Mouse (Mus musculus): Measurements from ENCODE around the gene Qdpr. TPM values are rescaled to one million over a fixed set of nuclear protein-coding genes. Genes with fewer than 3 reads are reported as not detected.

Gene Qdpr
- polyA plus RNA-seq, 1 experiment = 33.0 TPM

GRCm38 (mm10) chr5:45472880-45473450 lies 22.9 kb upstream of the Qdpr start:
- TF ChIP-seq POLR2A (IDR thresholded peaks at IDR 0.05; ENCODE audit: low read depth, low read length) = no peak
- TF ChIP-seq CTCF (IDR thresholded peaks at IDR 0.05; ENCODE audit: extremely low read depth, insufficient read depth, insufficient read length, insufficient replicate concordance) = no peak
- no peak overlapping the region for H3K27ac ChIP-seq (ENCODE audit: insufficient read depth, low read length)
- H3K27me3 ChIP-seq (ENCODE audit: control insufficient read depth, insufficient read depth, low read length) = no peaks in the 10 kb centered on the region
- DNase-seq (ENCODE audit: low read depth in 1 of 2, low spot score in 2 of 2) = no peak
- 39% methylated on average over 7 of the region's 7 CpGs for WGBS
- H3K4me3 ChIP-seq (ENCODE audit: extremely low read depth, insufficient read depth, insufficient read length) = no peak overlapping the region
- no peaks in the 10 kb centered on the region for H3K4me1 ChIP-seq (ENCODE audit: control insufficient read depth, insufficient read depth, insufficient read length)
- no peaks in the 10 kb centered on the region for H3K36me3 ChIP-seq (ENCODE audit: control insufficient read depth, insufficient read depth, low read length)

GRCm38 (mm10) chr5:45454456-45454855 lies 4.4 kb upstream of the Qdpr start:
- H3K27me3 ChIP-seq (ENCODE audit: control insufficient read depth, insufficient read depth, low read length) = no peaks in the 10 kb centered on the region; the same call in none of the 2 replicates

DNA sequence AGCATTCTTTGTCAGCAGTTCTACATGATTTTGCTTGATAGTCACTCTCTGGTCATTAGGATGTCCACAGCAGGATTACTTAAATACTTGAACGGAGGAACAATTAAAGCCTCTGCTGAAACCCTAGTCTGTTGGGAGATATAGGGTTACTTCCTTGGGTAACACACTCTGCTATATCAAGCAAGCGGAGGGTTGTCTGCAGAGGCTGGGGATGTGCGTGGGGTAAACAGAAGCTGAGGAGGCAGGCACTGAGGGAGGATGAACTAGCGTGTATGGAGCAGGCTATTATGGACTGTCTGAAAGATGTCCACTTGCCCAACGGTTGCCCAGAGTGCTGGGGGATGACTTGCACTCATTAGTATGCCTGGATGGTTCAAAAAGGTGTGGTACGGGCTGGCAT lies 3.4 kb upstream of the Qdpr start, which contains the start of gene Clrn2:
Gene Clrn2, plus strand, starts transcription at position 301 of the 400 bp plus-strand sequence.
- DNase-seq (ENCODE audit: low read depth in 1 of 2, low spot score in 2 of 2) = no peak
- peaks cover 3% of the 10 kb centered on the region; the same call in 1 of the 2 replicates for H3K4me1 ChIP-seq (ENCODE audit: control insufficient read depth, insufficient read depth, insufficient read length)
- H3K4me3 ChIP-seq (ENCODE audit: extremely low read depth, insufficient read depth, insufficient read length) = no peak within 1 kb of the TSS
- TF ChIP-seq CTCF (IDR thresholded peaks at IDR 0.05; ENCODE audit: extremely low read depth, insufficient read depth, insufficient read length, insufficient replicate concordance) = no peak
- TF ChIP-seq POLR2A (IDR thresholded peaks at IDR 0.05; ENCODE audit: low read depth, low read length) = no peak
- 76% methylated on average over 6 of the region's 6 CpGs for WGBS
- no peaks in the 10 kb centered on the region for H3K36me3 ChIP-seq (ENCODE audit: control insufficient read depth, insufficient read depth, low read length)
- H3K27me3 ChIP-seq (ENCODE audit: control insufficient read depth, insufficient read depth, low read length) = no peaks in the 10 kb centered on the region; the same call in none of the 2 replicates
- no peak within 1 kb of the TSS for H3K27ac ChIP-seq (ENCODE audit: insufficient read depth, low read length)

More at GRCm38 (mm10) chr5:45454456-45454855, 4.4 kb upstream of the Qdpr start:
- TF ChIP-seq CTCF (IDR thresholded peaks at IDR 0.05; ENCODE audit: extremely low read depth, insufficient read depth, insufficient read length, insufficient replicate concordance) (no peak), POLR2A (IDR thresholded peaks at IDR 0.05; ENCODE audit: low read depth, low read length) (no peak)
- Histone ChIP-seq H3K36me3 (ENCODE audit: control insufficient read depth, insufficient read depth, low read length) (no peaks in the 10 kb centered on the region), H3K4me3 (ENCODE audit: extremely low read depth, insufficient read depth, insufficient read length) (no peak overlapping the region), H3K4me1 (ENCODE audit: control insufficient read depth, insufficient read depth, insufficient read length) (no peaks in the 10 kb centered on the region), H3K27ac (ENCODE audit: insufficient read depth, low read length) (no peak overlapping the region)
- 53% methylated on average over 9 of the region's 9 CpGs for WGBS
- no peak for DNase-seq (ENCODE audit: low read depth in 1 of 2, low spot score in 2 of 2)

DNA sequence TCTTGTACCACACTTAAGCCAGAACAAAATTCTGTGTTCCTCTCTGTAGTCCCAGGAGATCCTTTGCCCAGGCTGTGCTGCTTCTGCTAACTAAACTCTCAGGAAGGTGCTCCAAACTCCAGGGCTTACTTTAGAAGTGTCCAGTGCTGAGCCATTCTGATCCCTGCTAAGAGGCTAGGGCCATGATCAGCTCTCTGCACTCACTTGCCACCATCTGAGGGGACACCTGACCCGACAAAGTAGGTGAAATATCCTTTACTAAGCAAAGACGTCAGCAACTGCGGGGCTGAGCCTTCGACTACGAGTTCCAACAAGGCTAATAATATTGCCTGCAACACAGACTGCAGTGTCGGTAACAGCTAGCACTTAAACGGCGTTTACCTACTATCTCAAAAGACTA lies 830 bp downstream of the Qdpr start:
- Histone ChIP-seq H3K4me1 (ENCODE audit: control insufficient read depth, insufficient read depth, insufficient read length) (peaks cover 3% of the 10 kb centered on the region; the same call in 1 of the 2 replicates), H3K27me3 (ENCODE audit: control insufficient read depth, insufficient read depth, low read length) (no peaks in the 10 kb centered on the region; the same call in 1 of the 2 replicates), H3K4me3 (ENCODE audit: extremely low read depth, insufficient read depth, insufficient read length) (peak overlapping the region; percentile 65), H3K36me3 (ENCODE audit: control insufficient read depth, insufficient read depth, low read length) (peaks cover 6% of the 10 kb centered on the region), H3K27ac (ENCODE audit: insufficient read depth, low read length) (no peak overlapping the region)
- TF ChIP-seq POLR2A (IDR thresholded peaks at IDR 0.05; ENCODE audit: low read depth, low read length) (no peak), CTCF (IDR thresholded peaks at IDR 0.05; ENCODE audit: extremely low read depth, insufficient read depth, insufficient read length, insufficient replicate concordance) (no peak)
- DNase-seq (ENCODE audit: low read depth in 1 of 2, low spot score in 2 of 2) = no peak
- 4% methylated on average over 8 of the region's 8 CpGs for WGBS

DNA sequence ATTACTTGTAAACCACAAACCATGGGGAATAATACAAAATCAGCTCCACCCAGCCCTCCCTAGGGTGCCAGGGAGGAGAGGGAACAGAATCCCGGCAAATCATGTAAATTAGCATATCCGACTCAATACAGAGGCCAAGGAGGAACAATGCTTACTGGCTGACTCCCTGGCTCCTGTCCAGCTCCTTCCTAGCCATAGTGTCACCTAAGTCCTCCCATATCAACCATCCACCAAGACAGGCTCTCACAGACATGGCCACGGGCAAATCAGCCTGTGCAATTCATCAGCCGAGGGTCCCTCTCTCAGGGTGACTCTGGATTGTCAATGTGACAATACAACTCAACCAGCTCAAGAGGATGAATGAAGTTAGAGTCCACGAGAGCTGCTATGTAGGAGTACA lies 1.4 kb downstream of the Qdpr start:
- no peaks in the 10 kb centered on the region; the same call in 1 of the 2 replicates for H3K27me3 ChIP-seq (ENCODE audit: control insufficient read depth, insufficient read depth, low read length)
- no peak overlapping the region for H3K4me3 ChIP-seq (ENCODE audit: extremely low read depth, insufficient read depth, insufficient read length)
- H3K27ac ChIP-seq (ENCODE audit: insufficient read depth, low read length) = no peak overlapping the region
- no peak for DNase-seq (ENCODE audit: low read depth in 1 of 2, low spot score in 2 of 2)
- H3K36me3 ChIP-seq (ENCODE audit: control insufficient read depth, insufficient read depth, low read length) = peaks cover 6% of the 10 kb centered on the region
- TF ChIP-seq CTCF (IDR thresholded peaks at IDR 0.05; ENCODE audit: extremely low read depth, insufficient read depth, insufficient read length, insufficient replicate concordance) = no peak
- no peak for TF ChIP-seq POLR2A (IDR thresholded peaks at IDR 0.05; ENCODE audit: low read depth, low read length)
- H3K4me1 ChIP-seq (ENCODE audit: control insufficient read depth, insufficient read depth, insufficient read length) = peaks cover 3% of the 10 kb centered on the region; the same call in 1 of the 2 replicates
- 77% methylated on average over 5 of the region's 5 CpGs for WGBS

GRCm38 (mm10) chr5:45444130-45444832 lies 5.8 kb downstream of the Qdpr start:
- no peak for TF ChIP-seq POLR2A (IDR thresholded peaks at IDR 0.05; ENCODE audit: low read depth, low read length)
- no peak for TF ChIP-seq CTCF (IDR thresholded peaks at IDR 0.05; ENCODE audit: extremely low read depth, insufficient read depth, insufficient read length, insufficient replicate concordance)
- no peak for DNase-seq (ENCODE audit: low read depth in 1 of 2, low spot score in 2 of 2)
- WGBS = 89% methylated on average over 8 of the region's 8 CpGs
- Histone ChIP-seq H3K27ac (ENCODE audit: insufficient read depth, low read length) (no peak overlapping the region), H3K27me3 (ENCODE audit: control insufficient read depth, insufficient read depth, low read length) (no peaks in the 10 kb centered on the region), H3K4me1 (ENCODE audit: control insufficient read depth, insufficient read depth, insufficient read length) (peaks cover 2% of the 10 kb centered on the region; the same call in 1 of the 2 replicates), H3K36me3 (ENCODE audit: control insufficient read depth, insufficient read depth, low read length) (peaks cover 14% of the 10 kb centered on the region), H3K4me3 (ENCODE audit: extremely low read depth, insufficient read depth, insufficient read length) (no peak overlapping the region)

- no peak for DNase-seq (ENCODE audit: low read depth in 1 of 2, low spot score in 2 of 2)
- 86% methylated on average over 3 of the region's 3 CpGs for WGBS
- no peak overlapping the region for H3K27ac ChIP-seq (ENCODE audit: insufficient read depth, low read length)
Measured at GRCm38 (mm10) chr5:45441745-45442144, 8.3 kb downstream of the Qdpr start.

More at GRCm38 (mm10) chr5:45441745-45442144, 8.3 kb downstream of the Qdpr start:
- Histone ChIP-seq H3K4me1 (ENCODE audit: control insufficient read depth, insufficient read depth, insufficient read length) (no peaks in the 10 kb centered on the region), H3K36me3 (ENCODE audit: control insufficient read depth, insufficient read depth, low read length) (peaks cover 24% of the 10 kb centered on the region), H3K27me3 (ENCODE audit: control insufficient read depth, insufficient read depth, low read length) (no peaks in the 10 kb centered on the region), H3K4me3 (ENCODE audit: extremely low read depth, insufficient read depth, insufficient read length) (no peak overlapping the region)
- no peak for TF ChIP-seq CTCF (IDR thresholded peaks at IDR 0.05; ENCODE audit: extremely low read depth, insufficient read depth, insufficient read length, insufficient replicate concordance)
- TF ChIP-seq POLR2A (IDR thresholded peaks at IDR 0.05; ENCODE audit: low read depth, low read length) = no peak
